Mouse (Mus musculus) spleen, adult 2 months (tissue): Measurements from ENCODE around the gene Hoxa2.

Experiments
- CTCF ChIP-seq: fragments of 200-500 bp; IDR thresholded peaks from 2 replicates; pipeline ENCODE4 v1.5.1; 2011; ENCODE audit warnings: mild to moderate bottlenecking, inconsistent platforms; ENCODE audit not compliant: insufficient read depth, insufficient read length, insufficient replicate concordance; ENCODE audit errors: extremely low read depth
- POLR2A ChIP-seq: fragments of 200-500 bp; IDR thresholded peaks from 2 replicates; pipeline ENCODE4 v1.6.1; 2011; ENCODE audit warnings: low read depth, low read length, inconsistent platforms

GRCm38 (mm10) chr6:52201269-52201668 lies 36.6 kb upstream of the Hoxa2 start:
- TF ChIP-seq CTCF, result no peak
- no peak for TF ChIP-seq POLR2A
